Mouse (Mus musculus) liver, embryonic 14.5 days (tissue): ENCODE data around the gene Gm15217. TPM values are rescaled to one million over a fixed set of nuclear protein-coding genes. Genes with fewer than 3 reads are reported as not detected.

Experiments
- ATAC-seq: fragments of 200-750 bp; cut with Nextera tagmentation; 2 replicates; pipeline ENCODE4 v1.8.0; 2017; ENCODE audit warnings: moderate number of reproducible peaks, mild to moderate bottlenecking, moderate library complexity; ENCODE audit not compliant: insufficient read depth
- DNase-seq, 3 experiments: peaks; one replicate each; pipeline ENCODE4 v3.0.0-alpha.2; 2012 to 2013; ENCODE audit warnings: low read depth in 3 of 3, low spot score in 3 of 3
- H3K27ac ChIP-seq: fragments of 300-500 bp; sonication (generic); 2 replicates; pipeline ENCODE4 v1.5.1; 2014; ENCODE audit warnings: moderate library complexity, mild to moderate bottlenecking, control low read depth, inconsistent platforms
- H3K27me3 ChIP-seq: fragments of 300-500 bp; sonication (generic); 2 replicates; pipeline ENCODE4 v1.6.1; 2014; ENCODE audit warnings: mild to moderate bottlenecking, low read length, moderate library complexity; ENCODE audit not compliant: control insufficient read depth, insufficient read depth
- H3K36me3 ChIP-seq: fragments of 300-500 bp; sonication (generic); replicated peaks from 2 replicates; pipeline ENCODE4 v1.6.1; 2014; ENCODE audit warnings: low read depth; ENCODE audit not compliant: control insufficient read depth, insufficient read depth
- H3K4me1 ChIP-seq, 2 experiments: fragments of 200-500 bp in 1 of 2; fragments of 300-500 bp in 1 of 2; sonication (generic) in 1 of 2; replicated peaks; 2 replicates each; pipeline ENCODE4 v1.6.1; 2012 to 2014; ENCODE audit warnings: antibody characterized with exemption in 1 of 2, inconsistent platforms in 1 of 2, low read length in 1 of 2; ENCODE audit not compliant: control insufficient read depth in 2 of 2, insufficient read depth in 2 of 2
- H3K4me2 ChIP-seq: fragments of 300-500 bp; sonication (generic); 2 replicates; pipeline ENCODE4 v1.6.1; 2014; ENCODE audit warnings: low read depth, mild to moderate bottlenecking, control low read depth, moderate library complexity
- H3K4me3 ChIP-seq, 2 experiments: fragments of 200-500 bp in 1 of 2; fragments of 300-500 bp in 1 of 2; sonication (generic) in 1 of 2; 2 replicates each; pipeline ENCODE4 v1.5.1; 2012 to 2014; ENCODE audit warnings: low read depth in 2 of 2, low read length in 2 of 2, mild to moderate bottlenecking in 2 of 2, control low read depth in 1 of 2, inconsistent platforms in 1 of 2, moderate library complexity in 1 of 2; ENCODE audit not compliant: insufficient read depth in 1 of 2
- H3K9ac ChIP-seq: fragments of 300-500 bp; sonication (generic); replicated peaks from 2 replicates; pipeline ENCODE4 v1.6.1; 2014; ENCODE audit warnings: mild to moderate bottlenecking, control low read depth, moderate library complexity
- H3K9me3 ChIP-seq: fragments of 300-500 bp; sonication (generic); 2 replicates; pipeline ENCODE4 v1.6.1; 2016; ENCODE audit warnings: low read length, mixed read lengths; ENCODE audit not compliant: control insufficient read depth
- CTCF ChIP-seq: IDR thresholded peaks from 2 replicates; pipeline ENCODE4 v1.5.1; 2016; ENCODE audit warnings: antibody characterized with exemption, low read depth, control low read depth
- EP300 ChIP-seq: IDR thresholded peaks from 2 replicates; pipeline ENCODE4 v1.6.1; 2016; ENCODE audit warnings: antibody characterized with exemption, low read depth
- WGBS: fragments of 180-500 bp; shearing (Covaris S2); extraction: QIAGEN DNeasy Blood & Tissue Kit; methylation state at CpG from one replicate; pipeline ENCODE4 v1.1.7; 2014; ENCODE audit not compliant: insufficient replicate concordance; 5-methylcytosine and 5-hydroxymethylcytosine counted together
- polyA plus RNA-seq, 2 experiments: library from polyadenylated mRNA; depleted of rRNA in 1 of 2; stranded (reverse) in 1 of 2; unstranded in 1 of 2; fragments of >200 nt; fragmentation: Nextera tagmentation in 1 of 2; extraction: Ambion mirVana in 1 of 2; gene quantifications; 2 replicates each; pipeline versions ENCODE4 v1.2.1 to v1.2.3; 2012 to 2014

The Gm15217 gene
- polyA plus RNA-seq, 2 experiments, result not detected

DNA sequence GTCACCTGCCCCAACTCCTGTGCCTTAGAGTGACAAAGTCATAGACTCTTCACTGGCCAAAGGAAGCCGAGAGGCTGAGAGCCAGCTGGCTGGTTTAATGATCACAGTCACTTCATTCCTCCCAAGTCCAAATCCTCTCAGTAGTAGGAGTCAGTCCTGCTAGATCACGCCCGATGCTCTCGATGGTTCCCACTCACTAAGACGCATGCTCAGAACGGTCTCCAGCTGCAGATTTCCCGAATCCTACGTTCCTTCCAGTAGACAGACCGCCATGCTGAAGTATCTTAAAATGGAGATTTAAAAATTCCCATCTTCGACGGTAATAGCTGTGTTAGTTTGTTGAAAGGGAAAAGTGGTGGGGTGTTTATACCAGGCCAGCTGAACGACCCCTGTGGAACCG is 48.0 kb downstream of the Gm15217 start:
- H3K27ac ChIP-seq, result no peak overlapping the region
- no peaks in the 10 kb centered on the region for H3K9me3 ChIP-seq
- DNase-seq (no peak), ATAC-seq (no peak)
- H3K4me3 ChIP-seq, result no peak overlapping the region
- H3K36me3 ChIP-seq, result no peaks in the 10 kb centered on the region
- H3K9ac ChIP-seq, result no peak overlapping the region
- H3K27me3 ChIP-seq, result no peaks in the 10 kb centered on the region
- no peak for TF ChIP-seq EP300
- no peak for TF ChIP-seq CTCF
- WGBS, result 78% methylated on average over 13 of the region's 13 CpGs
- no peak overlapping the region for H3K4me2 ChIP-seq
- H3K4me1 ChIP-seq, result no peaks in the 10 kb centered on the region

DNA sequence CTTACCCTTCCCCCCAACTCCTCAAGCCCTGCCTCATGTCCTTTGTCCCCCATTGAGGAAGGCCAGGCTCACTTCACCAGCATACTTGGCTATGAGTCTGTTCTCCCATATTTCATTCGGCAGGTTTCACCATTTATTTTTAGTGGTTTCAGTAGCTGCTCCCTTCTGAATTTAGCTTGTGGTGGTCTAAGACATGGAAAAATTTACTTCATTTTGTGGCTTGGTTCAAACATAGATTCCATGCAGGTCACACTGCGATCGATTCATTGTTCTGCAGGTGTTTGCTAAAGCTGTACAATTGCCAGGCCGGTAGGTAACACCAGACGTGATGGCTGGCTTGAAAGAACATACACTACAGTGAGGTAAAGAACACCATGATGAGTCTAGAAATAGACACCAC is 51.0 kb downstream of the Gm15217 start:
- H3K36me3 ChIP-seq, result no peaks in the 10 kb centered on the region
- H3K4me2 ChIP-seq, result no peak overlapping the region
- TF ChIP-seq EP300 (no peak), CTCF (no peak)
- H3K4me3 ChIP-seq, result no peak overlapping the region
- H3K9me3 ChIP-seq, result no peaks in the 10 kb centered on the region
- H3K27me3 ChIP-seq, result no peaks in the 10 kb centered on the region
- no peak overlapping the region for H3K27ac ChIP-seq
- ATAC-seq (no peak), DNase-seq (no peak)
- no peak overlapping the region for H3K9ac ChIP-seq
- no peaks in the 10 kb centered on the region for H3K4me1 ChIP-seq
- 76% methylated on average over 5 of the region's 5 CpGs for whole genome bisulfite sequencing

Other genes starting within 250 kb of the Gm15217 start
- 0.68 and 2.9 TPM in 2 replicates for gene Bmp4, start 11.3 kb downstream of the Gm15217 start, polyA plus RNA-seq (2012; rRNA removed)
- gene Bmp4, start 11.3 kb downstream of the Gm15217 start, polyA plus RNA-seq (2014; fragmentation: Nextera tagmentation; extraction: Ambion mirVana), result 0.43 and 1.0 TPM in 2 replicates